Comparison of ENCODE assay signal across 14 mouse cellular contexts in genomic region chr13:9405399-9405798, GRCm38 (mm10).
"Had no signal": no experiment of that assay in that cellular context is flagged by ENCODE, and none has a peak within 500 bp of the region (broad histone marks: within the 10 kb centered on the region; RNA-seq: fewer than 3 reads in every experiment).

No protein-coding gene starts in this region.

- H3K4me1 ChIP-seq: intestine, embryonic 15.5 days; limb, embryonic 12.5 days; liver, embryonic 13.5 days; lung, embryonic 15.5 days; megakaryocyte, embryonic 14.5 days; midbrain, embryonic 15.5 days; neural tube, embryonic 12.5 days had no signal

- H3K4me3 ChIP-seq: intestine, embryonic 15.5 days; limb, embryonic 12.5 days; liver, embryonic 13.5 days; lung, embryonic 15.5 days; megakaryocyte, embryonic 14.5 days; midbrain, embryonic 15.5 days; neural tube, embryonic 12.5 days had no signal

- DNase-seq: kidney, adult 2 months; kidney, postnatal 36 days; liver; liver, embryonic 13.5 days; liver, postnatal 0 days; lung, postnatal 14 days had no signal

- ATAC-seq: intestine, embryonic 15.5 days; liver, postnatal 0 days; midbrain, embryonic 15.5 days had no signal

- H3K36me3 ChIP-seq: intestine, embryonic 15.5 days; limb, embryonic 12.5 days; liver, embryonic 13.5 days; lung, embryonic 15.5 days; midbrain, embryonic 15.5 days; neural tube, embryonic 12.5 days had no signal

- H3K27ac ChIP-seq: intestine, embryonic 15.5 days; kidney, postnatal 0 days; limb, embryonic 12.5 days; liver, embryonic 13.5 days; lung, embryonic 15.5 days; macrophage; midbrain, embryonic 15.5 days; neural tube, embryonic 12.5 days had no signal

- H3K27me3 ChIP-seq: intestine, embryonic 15.5 days; limb, embryonic 12.5 days; liver, embryonic 13.5 days; lung, embryonic 15.5 days; megakaryocyte, embryonic 14.5 days; midbrain, embryonic 15.5 days; neural tube, embryonic 12.5 days had no signal
